Mouse (Mus musculus) frontal cortex, adult (tissue): ENCODE results near the gene Apool.

ENCODE experiments used
- ATAC-seq: cut with Nextera tagmentation; 2 replicates; pipeline ENCODE4 v1.9.2; 2017; ENCODE audit warnings: mild to moderate bottlenecking, moderate library complexity, mixed read lengths; ENCODE audit not compliant: low TSS enrichment

The Apool gene

GRCm38 (mm10) chrX:112310804-112311530 is at the start of gene Apool:
TSS of gene Apool (plus strand) at chrX:112311334.
- ATAC-seq, result peak; percentile 95

GRCm38 (mm10) chrX:112273550-112273949 is 37.6 kb upstream of the Apool start:
- ATAC-seq, result no peak

DNA sequence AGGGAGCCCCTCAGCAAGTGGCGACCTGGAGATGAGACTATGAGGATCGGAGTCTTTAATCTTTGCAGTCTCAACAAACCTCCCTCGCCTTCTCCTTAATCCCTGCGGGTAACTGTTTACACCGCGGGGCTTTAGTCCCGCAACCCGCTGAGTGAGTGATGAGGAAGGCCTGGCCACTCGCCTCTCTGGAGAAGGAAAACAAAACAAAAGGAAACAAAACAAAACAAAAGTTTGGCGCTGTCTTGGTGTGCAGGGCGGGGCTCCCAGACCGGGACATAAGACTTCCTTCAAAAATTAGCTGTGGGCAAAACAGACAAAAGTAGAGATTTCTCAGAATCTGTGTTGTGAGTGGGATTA is 375 bp downstream of the Apool start:
- peak; percentile 57; the same call in 1 of the 2 replicates for ATAC-seq

DNA sequence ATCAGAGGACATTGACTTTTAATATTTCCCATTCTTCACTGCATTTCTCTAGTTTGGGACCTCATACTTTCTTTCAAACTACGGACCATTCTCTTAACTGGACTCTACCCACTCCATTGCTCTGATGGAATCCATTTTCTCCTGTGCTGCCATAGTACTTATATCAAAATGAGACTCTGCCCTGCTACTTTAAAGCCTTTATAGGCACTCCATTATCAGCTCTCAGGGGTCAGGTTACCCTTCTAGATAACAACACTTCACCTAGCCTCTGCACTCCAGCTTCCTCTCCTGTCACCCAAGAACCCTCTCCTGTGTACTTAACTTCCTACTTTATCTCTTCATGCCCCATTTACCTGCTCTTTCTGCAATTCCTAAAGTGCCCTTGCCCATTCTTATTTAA is 960 bp downstream of the Apool start:
- ATAC-seq, result no peak

- no peak for ATAC-seq
Observed at GRCm38 (mm10) chrX:112320273-112320672, 9.1 kb downstream of the Apool start.

GRCm38 (mm10) chrX:112339486-112339885 is 28.4 kb downstream of the Apool start:
- ATAC-seq, result no peak

- no peak for ATAC-seq
Observed at GRCm38 (mm10) chrX:112347467-112348394, 36.6 kb downstream of the Apool start.

DNA sequence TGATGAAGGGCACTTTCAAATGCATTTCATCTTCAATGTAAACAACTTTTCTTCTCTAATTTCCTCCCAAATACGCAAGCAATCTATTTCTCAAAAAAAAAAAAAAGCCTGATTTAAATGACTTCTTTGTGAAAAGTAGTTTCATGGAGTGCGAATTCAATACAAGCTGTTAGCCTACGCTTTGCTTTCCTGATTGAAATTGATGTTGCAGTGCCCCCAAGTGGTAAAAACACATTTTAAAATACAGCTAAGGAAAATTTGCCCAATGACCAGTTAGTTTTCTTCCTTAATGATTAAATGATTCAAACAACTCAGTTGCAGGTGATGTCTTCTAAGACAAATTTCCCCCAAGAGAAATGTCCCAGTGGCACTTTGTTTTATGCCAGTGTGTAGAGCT is 37.3 kb downstream of the Apool start:
- ATAC-seq, result 0 out of 2 replicates have a peak, but pooled peaks have one; percentile 55

GRCm38 (mm10) chrX:112368426-112368825 is 57.3 kb downstream of the Apool start:
- no peak for ATAC-seq

- ATAC-seq, result peak; percentile 88
Observed at GRCm38 (mm10) chrX:112370577-112371410, 59.7 kb downstream of the Apool start.

- ATAC-seq, result no peak
Observed at GRCm38 (mm10) chrX:112406679-112407078, 95.5 kb downstream of the Apool start, which contains the start of gene Satl1. TSS of gene Satl1 (minus strand) at chrX:112406779.

DNA sequence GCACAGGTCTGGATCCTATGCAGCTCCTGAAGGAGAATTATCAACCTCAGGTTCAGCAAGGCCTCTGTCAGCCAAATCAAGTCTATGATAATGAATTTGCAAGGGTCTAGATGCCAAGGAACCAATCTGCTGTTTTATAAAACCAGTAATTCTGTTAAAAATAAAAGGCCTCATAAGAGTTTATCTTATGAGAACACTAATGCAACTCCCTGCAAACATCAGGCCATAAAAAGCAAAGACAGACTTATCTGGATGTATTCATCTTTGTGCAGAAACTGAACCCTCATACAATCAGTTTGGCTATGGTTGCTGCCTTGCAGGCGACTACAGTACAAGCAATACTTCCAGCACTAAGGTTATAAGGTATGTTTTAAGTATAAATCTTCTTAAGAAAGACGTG is 101.2 kb downstream of the Apool start:
- ATAC-seq, result no peak
